Mouse (Mus musculus) embryonic facial prominence, embryonic 10.5 days (tissue): ENCODE measurements at regions not wholly inside any gene's neighbourhood (a gene's known extent, or its start where the extent isn't known, plus 50 kb on each side); places are given as distances from the start of the nearest gene placed in this dataset.
A peak's percentile ranks its signal among the peaks of the same experiment; 100 is the strongest.

Source experiments
- DNase-seq: peaks from one replicate; pipeline ENCODE4 v3.0.0-alpha.2; 2017; ENCODE audit warnings: low spot score
- H3K27ac ChIP-seq: fragments of 300-500 bp; sonication (generic); replicated peaks from 2 replicates; pipeline ENCODE4 v1.5.1; 2016; ENCODE audit warnings: mild to moderate bottlenecking
- H3K27me3 ChIP-seq: fragments of 300-500 bp; sonication (generic); replicated peaks from 2 replicates; pipeline ENCODE4 v1.6.1; 2016; ENCODE audit warnings: low read depth, mild to moderate bottlenecking; ENCODE audit not compliant: poor library complexity, severe bottlenecking
- H3K36me3 ChIP-seq: fragments of 300-500 bp; sonication (generic); replicated peaks from 2 replicates; pipeline ENCODE4 v1.6.1; 2016; ENCODE audit warnings: mild to moderate bottlenecking, moderate library complexity
- H3K4me1 ChIP-seq: fragments of 300-500 bp; sonication (generic); 2 replicates; pipeline ENCODE4 v1.6.1; 2016
- H3K4me3 ChIP-seq: fragments of 300-500 bp; sonication (generic); 2 replicates; pipeline ENCODE4 v1.5.1; 2016; ENCODE audit warnings: mild to moderate bottlenecking, moderate library complexity
- H3K9me3 ChIP-seq: fragments of 300-500 bp; sonication (generic); 2 replicates; pipeline ENCODE4 v1.6.1; 2016; ENCODE audit warnings: mild to moderate bottlenecking
- WGBS: fragments of 180-500 bp; shearing (Covaris S2); methylation state at CpG from one replicate; pipeline ENCODE4 v1.1.7; 2016; 5-methylcytosine and 5-hydroxymethylcytosine counted together

- no peak for DNase-seq
- Histone ChIP-seq H3K4me3 (no peak overlapping the region), H3K27me3 (no peaks in the 10 kb centered on the region), H3K4me1 (0 out of 2 replicates have a peak, but pooled peaks cover 3% of the 10 kb centered on the region), H3K36me3 (no peaks in the 10 kb centered on the region), H3K9me3 (peaks cover 11% of the 10 kb centered on the region), H3K27ac (no peak overlapping the region)
- 46% methylated on average over 7 of the region's 7 CpGs for WGBS
Measured at GRCm38 (mm10) chr5:111975686-111976085, 242.0 kb downstream of the Gm26897 start.

GRCm38 (mm10) chr5:111979601-111980000 lies 245.9 kb downstream of the Gm26897 start:
- H3K4me3 ChIP-seq: no peak overlapping the region
- no peak for DNase-seq
- no peaks in the 10 kb centered on the region for H3K36me3 ChIP-seq
- H3K27me3 ChIP-seq: no peaks in the 10 kb centered on the region
- H3K9me3 ChIP-seq: peaks cover 7% of the 10 kb centered on the region
- H3K27ac ChIP-seq: no peak overlapping the region
- 91% methylated on average over 3 of the region's 3 CpGs for WGBS
- H3K4me1 ChIP-seq: 0 out of 2 replicates have a peak, but pooled peaks cover 3% of the 10 kb centered on the region

GRCm38 (mm10) chr5:111982106-111982505 lies 248.4 kb downstream of the Gm26897 start:
- WGBS: 91% methylated on average over 2 of the region's 2 CpGs
- H3K27me3 ChIP-seq: no peaks in the 10 kb centered on the region
- H3K9me3 ChIP-seq: no peaks in the 10 kb centered on the region
- H3K36me3 ChIP-seq: no peaks in the 10 kb centered on the region
- DNase-seq: no peak
- H3K27ac ChIP-seq: no peak overlapping the region
- H3K4me1 ChIP-seq: no peaks in the 10 kb centered on the region
- H3K4me3 ChIP-seq: no peak overlapping the region

- Histone ChIP-seq H3K27me3 (no peaks in the 10 kb centered on the region), H3K36me3 (no peaks in the 10 kb centered on the region), H3K4me3 (no peak overlapping the region), H3K9me3 (no peaks in the 10 kb centered on the region), H3K4me1 (no peaks in the 10 kb centered on the region), H3K27ac (no peak overlapping the region)
- DNase-seq: no peak
- WGBS: 81% methylated on average over 8 of the region's 8 CpGs
Measured at GRCm38 (mm10) chr5:111985997-111986396, 252.3 kb downstream of the Gm26897 start.

GRCm38 (mm10) chr5:111987036-111987435 lies 253.3 kb downstream of the Gm26897 start:
- Histone ChIP-seq H3K36me3 (no peaks in the 10 kb centered on the region), H3K4me3 (no peak overlapping the region), H3K4me1 (no peaks in the 10 kb centered on the region), H3K9me3 (no peaks in the 10 kb centered on the region), H3K27ac (no peak overlapping the region), H3K27me3 (no peaks in the 10 kb centered on the region; the same call in 1 of the 2 replicates)
- DNase-seq: peak; percentile 47
- 52% methylated on average over 6 of the region's 6 CpGs for WGBS

GRCm38 (mm10) chr5:111991805-111992204 lies 258.1 kb downstream of the Gm26897 start:
- Histone ChIP-seq H3K4me1 (peaks cover under 1% of the 10 kb centered on the region; the same call in 1 of the 2 replicates), H3K27ac (no peak overlapping the region), H3K9me3 (no peaks in the 10 kb centered on the region), H3K36me3 (no peaks in the 10 kb centered on the region), H3K4me3 (no peak overlapping the region), H3K27me3 (peaks cover 5% of the 10 kb centered on the region)
- DNase-seq: no peak
- WGBS: 87% methylated on average over 10 of the region's 10 CpGs

- Histone ChIP-seq H3K36me3 (no peaks in the 10 kb centered on the region), H3K4me3 (no peak overlapping the region), H3K27me3 (peaks cover 14% of the 10 kb centered on the region), H3K27ac (no peak overlapping the region), H3K4me1 (peaks cover 3% of the 10 kb centered on the region; the same call in 1 of the 2 replicates), H3K9me3 (no peaks in the 10 kb centered on the region)
- 60% methylated on average over 7 of the region's 7 CpGs for WGBS
- no peak for DNase-seq
Measured at GRCm38 (mm10) chr5:111993221-111993620, 259.1 kb downstream of the Cryba4 start.

GRCm38 (mm10) chr5:111993930-111994329 lies 258.4 kb downstream of the Cryba4 start:
- peaks cover 21% of the 10 kb centered on the region for H3K27me3 ChIP-seq
- no peak overlapping the region for H3K4me3 ChIP-seq
- DNase-seq: no peak
- no peak overlapping the region for H3K27ac ChIP-seq
- H3K4me1 ChIP-seq: peaks cover 3% of the 10 kb centered on the region; the same call in 1 of the 2 replicates
- no peaks in the 10 kb centered on the region for H3K36me3 ChIP-seq
- H3K9me3 ChIP-seq: no peaks in the 10 kb centered on the region
- WGBS: 80% methylated on average over 9 of the region's 9 CpGs

- DNase-seq: no peak
- 63% methylated on average over 3 of the region's 3 CpGs for WGBS
- Histone ChIP-seq H3K4me3 (no peak overlapping the region), H3K4me1 (peaks cover 25% of the 10 kb centered on the region), H3K36me3 (no peaks in the 10 kb centered on the region), H3K27me3 (peaks cover 45% of the 10 kb centered on the region), H3K27ac (no peak overlapping the region), H3K9me3 (no peaks in the 10 kb centered on the region)
Measured at GRCm38 (mm10) chr5:111996806-111997205, 255.5 kb downstream of the Cryba4 start.

- peaks cover 39% of the 10 kb centered on the region for H3K4me1 ChIP-seq
- H3K4me3 ChIP-seq: peak overlapping the region; percentile 29
- H3K36me3 ChIP-seq: no peaks in the 10 kb centered on the region
- WGBS: 6% methylated on average over 32 of the region's 32 CpGs
- peak; percentile 79 for DNase-seq
- H3K27ac ChIP-seq: peak overlapping the region; percentile 75
- peaks cover 69% of the 10 kb centered on the region for H3K27me3 ChIP-seq
- H3K9me3 ChIP-seq: peaks cover 7% of the 10 kb centered on the region
Measured at GRCm38 (mm10) chr5:112001742-112002701, 250.3 kb downstream of the Cryba4 start.

- Histone ChIP-seq H3K9me3 (peaks cover 9% of the 10 kb centered on the region), H3K36me3 (no peaks in the 10 kb centered on the region), H3K4me1 (peaks cover 39% of the 10 kb centered on the region), H3K27me3 (peaks cover 68% of the 10 kb centered on the region), H3K27ac (no peak overlapping the region), H3K4me3 (no peak overlapping the region)
- peak; percentile 29 for DNase-seq
- WGBS: 47% methylated on average over 12 of the region's 12 CpGs
Measured at GRCm38 (mm10) chr5:112002856-112003660, 249.3 kb downstream of the Cryba4 start.

- Histone ChIP-seq H3K27ac (no peak overlapping the region), H3K9me3 (peaks cover 9% of the 10 kb centered on the region), H3K36me3 (no peaks in the 10 kb centered on the region), H3K4me1 (peaks cover 39% of the 10 kb centered on the region), H3K27me3 (peaks cover 68% of the 10 kb centered on the region), H3K4me3 (no peak overlapping the region)
- WGBS: 77% methylated on average over 3 of the region's 3 CpGs
- no peak for DNase-seq
Measured at GRCm38 (mm10) chr5:112004041-112004440, 248.3 kb downstream of the Cryba4 start.
